11 mouse cellular contexts compared by ENCODE assay signal in genomic region chr13:12369041-12369621, GRCm38 (mm10). TPM values are rescaled to one million over a fixed set of nuclear protein-coding genes. Genes with fewer than 3 reads are reported as not detected.
DNase-seq lines count a peak whose midpoint lies in the region; ATAC-seq lines count a peak whose summit lies in the region.
"Had no signal": no experiment of that assay in that cellular context is flagged by ENCODE, and none has a peak within 500 bp of the region (broad histone marks: within the 10 kb centered on the region; RNA-seq: fewer than 3 reads in every experiment).

No protein-coding gene starts in this region.

- ATAC-seq in limb, embryonic 15.5 days (ENCODE audit: insufficient number of reproducible peaks, low FRiP score, low TSS enrichment, low read depth), result peak; percentile 79; the same call in 1 of the 2 replicates
- ATAC-seq in megakaryocyte, adult 5-6 weeks (ENCODE audit: poor library complexity, severe bottlenecking), result no peak

- H3K27ac ChIP-seq in heart, embryonic 10.5 days, result peak overlapping the region; percentile 78
- peak overlapping the region; percentile 48 for H3K27ac ChIP-seq in limb, embryonic 15.5 days

- no peaks in the 10 kb centered on the region for H3K27me3 ChIP-seq in heart, embryonic 10.5 days (ENCODE audit: insufficient read depth, poor library complexity, severe bottlenecking)
- H3K27me3 ChIP-seq in limb, embryonic 15.5 days, result no peaks in the 10 kb centered on the region
- H3K27me3 ChIP-seq: megakaryocyte, embryonic 14.5 days had no signal

- H3K4me1 ChIP-seq in heart, embryonic 10.5 days, result peaks cover 20% of the 10 kb centered on the region
- H3K4me1 ChIP-seq in limb, embryonic 15.5 days, result no peaks in the 10 kb centered on the region
- H3K4me1 ChIP-seq: megakaryocyte, embryonic 14.5 days had no signal

- H3K4me3 ChIP-seq in heart, embryonic 10.5 days, result no peak overlapping the region
- H3K4me3 ChIP-seq in limb, embryonic 15.5 days, result no peak overlapping the region
- H3K4me3 ChIP-seq: megakaryocyte, embryonic 14.5 days had no signal

- WGBS in heart, embryonic 10.5 days, result 40% methylated on average over 8 of the region's 8 CpGs
- WGBS in limb, embryonic 15.5 days, result 42% methylated on average over 8 of the region's 8 CpGs

- peak; percentile 24 for DNase-seq in left cerebral cortex, postnatal 4 days
- no peak for DNase-seq in left cerebral cortex, postnatal 14 days (ENCODE audit: low spot score in 2 of 2)
- DNase-seq in brain, adult 2 months (ENCODE audit: low read depth, low spot score), result peak; percentile 49
- DNase-seq in heart, embryonic 10.5 days (ENCODE audit: low spot score), result no peak
- DNase-seq in c-Kit-positive CD71-positive TER-119-positive erythroid progenitor cells, embryonic 14.5 days (ENCODE audit: low spot score), result no peak
- DNase-seq in cerebellum, adult 8-10 months, result no peak

- no peak overlapping the region for H3K9ac ChIP-seq in limb, embryonic 15.5 days

- H3K4me2 ChIP-seq in limb, embryonic 15.5 days, result no peak overlapping the region

- no peaks in the 10 kb centered on the region for H3K9me3 ChIP-seq in heart, embryonic 10.5 days
- H3K9me3 ChIP-seq in limb, embryonic 15.5 days, result no peaks in the 10 kb centered on the region
- H3K9me3 ChIP-seq: G1E; megakaryocyte, embryonic 14.5 days had no signal

- no peaks in the 10 kb centered on the region for H3K36me3 ChIP-seq in heart, embryonic 10.5 days
- H3K36me3 ChIP-seq in limb, embryonic 15.5 days, result no peaks in the 10 kb centered on the region
- H3K36me3 ChIP-seq: G1E had no signal

- intact Hi-C loops in left cerebral cortex, postnatal 4 days (cut with DNase I), result no loop called here
- intact Hi-C loops in left cerebral cortex, postnatal 14 days (cut with DNase I), result no loop called here

RNA-seq across cellular contexts. Expression of gene Heatr1, which starts 25.7 kb away (rescaled TPM):
- 10 to 100 TPM; 31.1 to 34.9 TPM for total RNA-seq in left cerebral cortex, postnatal 4 days (2021)
- total RNA-seq in left cerebral cortex, postnatal 14 days (2021), result 10 to 100 TPM; 20.4 to 26.4 TPM
- 21.1 and 25.7 TPM in 2 replicates for polyA plus RNA-seq in heart, embryonic 10.5 days (2016; fragmentation: Nextera tagmentation; extraction: Ambion mirVana)
- polyA plus RNA-seq in limb, embryonic 15.5 days (2015; fragmentation: Nextera tagmentation; extraction: Ambion mirVana), result 13.4 and 14.2 TPM in 2 replicates
- 15.8 and 18.7 TPM in 2 replicates for total RNA-seq in megakaryocyte, adult 5-6 weeks (2015)
- total RNA-seq in megakaryocyte, adult 5-6 weeks (2017), result 38.3 and 52.8 TPM in 2 replicates

RNA-seq across cellular contexts. Expression of gene Actn2, which starts 28.6 kb away (rescaled TPM):
- 10 to 100 TPM; 12.3 to 15.2 TPM for total RNA-seq in left cerebral cortex, postnatal 4 days (2021)
- total RNA-seq in left cerebral cortex, postnatal 14 days (2021), result 10 to 100 TPM; 19.0 to 21.3 TPM
- polyA plus RNA-seq in heart, embryonic 10.5 days (2016; fragmentation: Nextera tagmentation; extraction: Ambion mirVana), result 647 and 1,387 TPM in 2 replicates
- 158 and 510 TPM in 2 replicates for polyA plus RNA-seq in limb, embryonic 15.5 days (2015; fragmentation: Nextera tagmentation; extraction: Ambion mirVana)
- 0.78 TPM in 1 of 2 replicates, not detected in the other for total RNA-seq in megakaryocyte, adult 5-6 weeks (2015)
- 0.11 TPM in 1 of 2 replicates, not detected in the other for total RNA-seq in megakaryocyte, adult 5-6 weeks (2017)
- total RNA-seq: common myeloid progenitor, adult 5-6 weeks had no signal
- polyA plus RNA-seq: G1E had no signal

Comparison
In these comparisons a context has a peak if more than half of its experiments do, and no peak if none do; other contexts are left out.
1. DNase-seq: peak in left cerebral cortex, postnatal 4 days (single experiment) and brain, adult 2 months (single experiment); none in left cerebral cortex, postnatal 14 days (0 of 2), heart, embryonic 10.5 days (single experiment), c-Kit-positive CD71-positive TER-119-positive erythroid progenitor cells, embryonic 14.5 days (single experiment) and cerebellum, adult 8-10 months (single experiment).
2. RNA of gene Actn2, which starts 28.6 kb away (total RNA-seq): 19.0 to 21.3 TPM in left cerebral cortex, postnatal 14 days and 12.3 to 15.2 TPM in left cerebral cortex, postnatal 4 days; 0.11 to 0.78 TPM in megakaryocyte, adult 5-6 weeks; every median in the first group is over 4 times any median in the second.